Mouse (Mus musculus) embryonic facial prominence, embryonic 12.5 days (tissue): ENCODE measurements at regions not wholly inside any gene's neighbourhood (a gene's known extent, or its start where the extent isn't known, plus 50 kb on each side); places are given as distances from the start of the nearest gene placed in this dataset.

Experiments used
- ATAC-seq: fragments of 200-750 bp; cut with Nextera tagmentation; 2 replicates; pipeline ENCODE4 v1.8.0; 2017; ENCODE audit not compliant: insufficient number of reproducible peaks, insufficient read depth, low FRiP score, low TSS enrichment
- H3K27ac ChIP-seq: fragments of 300-500 bp; sonication (generic); 2 replicates; pipeline ENCODE4 v1.5.1; 2016; ENCODE audit warnings: mild to moderate bottlenecking
- H3K27me3 ChIP-seq: fragments of 300-500 bp; sonication (generic); 2 replicates; pipeline ENCODE4 v1.6.1; 2016; ENCODE audit warnings: mild to moderate bottlenecking, moderate library complexity
- H3K36me3 ChIP-seq: fragments of 300-500 bp; sonication (generic); 2 replicates; pipeline ENCODE4 v1.6.1; 2016; ENCODE audit warnings: mild to moderate bottlenecking
- H3K4me1 ChIP-seq: fragments of 300-500 bp; sonication (generic); 2 replicates; pipeline ENCODE4 v1.6.1; 2016
- H3K4me2 ChIP-seq: fragments of 300-500 bp; sonication (generic); replicated peaks from 2 replicates; pipeline ENCODE4 v1.6.1; 2016; ENCODE audit warnings: mild to moderate bottlenecking, moderate library complexity
- H3K4me3 ChIP-seq: fragments of 300-500 bp; sonication (generic); 2 replicates; pipeline ENCODE4 v1.5.1; 2016; ENCODE audit warnings: mild to moderate bottlenecking
- H3K9ac ChIP-seq: fragments of 300-500 bp; sonication (generic); 2 replicates; pipeline ENCODE4 v1.6.1; 2016; ENCODE audit warnings: mild to moderate bottlenecking, moderate library complexity
- H3K9me3 ChIP-seq: fragments of 300-500 bp; sonication (generic); 2 replicates; pipeline ENCODE4 v1.6.1; 2016; ENCODE audit warnings: mild to moderate bottlenecking, moderate library complexity
- WGBS: fragments of 180-500 bp; shearing (Covaris S2); methylation state at CpG from one replicate; pipeline ENCODE4 v1.1.7; 2016; 5-methylcytosine and 5-hydroxymethylcytosine counted together

GRCm38 (mm10) chr5:53381492-53382199 lies 84.3 kb upstream of the Rbpj start:
- no peak for ATAC-seq
- Histone ChIP-seq H3K4me2 (no peak overlapping the region), H3K36me3 (no peaks in the 10 kb centered on the region), H3K27ac (no peak overlapping the region), H3K9ac (no peak overlapping the region), H3K4me3 (no peak overlapping the region), H3K4me1 (peaks cover 35% of the 10 kb centered on the region), H3K9me3 (no peaks in the 10 kb centered on the region), H3K27me3 (no peaks in the 10 kb centered on the region)
- WGBS: 58% methylated on average over 13 of the region's 13 CpGs

- Histone ChIP-seq H3K36me3 (no peaks in the 10 kb centered on the region), H3K9ac (no peak overlapping the region), H3K4me3 (no peak overlapping the region), H3K9me3 (no peaks in the 10 kb centered on the region), H3K4me1 (peaks cover 25% of the 10 kb centered on the region), H3K4me2 (no peak overlapping the region), H3K27me3 (no peaks in the 10 kb centered on the region), H3K27ac (no peak overlapping the region)
- 90% methylated on average over 7 of the region's 7 CpGs for WGBS
- no peak for ATAC-seq
These were observed 81.9 kb upstream of the Rbpj start for GRCm38 (mm10) chr5:53384026-53384425.

- Histone ChIP-seq H3K36me3 (no peaks in the 10 kb centered on the region), H3K9ac (no peak overlapping the region), H3K27ac (no peak overlapping the region), H3K4me3 (no peak overlapping the region), H3K4me2 (no peak overlapping the region), H3K27me3 (no peaks in the 10 kb centered on the region), H3K9me3 (no peaks in the 10 kb centered on the region), H3K4me1 (peaks cover 10% of the 10 kb centered on the region)
- no peak for ATAC-seq
- WGBS: 84% methylated on average over 3 of the region's 3 CpGs
These were observed 80.3 kb upstream of the Rbpj start for GRCm38 (mm10) chr5:53385513-53386148.

GRCm38 (mm10) chr5:53393571-53393970 lies 72.4 kb upstream of the Rbpj start:
- H3K4me2 ChIP-seq: no peak overlapping the region

GRCm38 (mm10) chr5:53394560-53394959 lies 71.4 kb upstream of the Rbpj start:
- no peak overlapping the region for H3K4me2 ChIP-seq
- ATAC-seq: no peak
- no peaks in the 10 kb centered on the region for H3K4me1 ChIP-seq
- no peaks in the 10 kb centered on the region for H3K9me3 ChIP-seq
- 85% methylated on average over 3 of the region's 3 CpGs for WGBS
- no peaks in the 10 kb centered on the region for H3K36me3 ChIP-seq
- no peak overlapping the region for H3K27ac ChIP-seq
- H3K27me3 ChIP-seq: no peaks in the 10 kb centered on the region
- H3K4me3 ChIP-seq: no peak overlapping the region
- no peak overlapping the region for H3K9ac ChIP-seq

More at GRCm38 (mm10) chr5:53393571-53393970, 72.4 kb upstream of the Rbpj start:
- Histone ChIP-seq H3K4me1 (no peaks in the 10 kb centered on the region), H3K27me3 (no peaks in the 10 kb centered on the region), H3K36me3 (no peaks in the 10 kb centered on the region), H3K9ac (no peak overlapping the region), H3K4me3 (no peak overlapping the region), H3K9me3 (no peaks in the 10 kb centered on the region), H3K27ac (no peak overlapping the region)
- 83% methylated on average over 2 of the region's 2 CpGs for WGBS
- ATAC-seq: no peak

GRCm38 (mm10) chr5:53398428-53399058 lies 67.4 kb upstream of the Rbpj start:
- Histone ChIP-seq H3K36me3 (no peaks in the 10 kb centered on the region), H3K4me1 (no peaks in the 10 kb centered on the region), H3K4me3 (no peak overlapping the region), H3K9ac (no peak overlapping the region), H3K4me2 (no peak overlapping the region), H3K9me3 (no peaks in the 10 kb centered on the region), H3K27me3 (no peaks in the 10 kb centered on the region), H3K27ac (no peak overlapping the region)
- ATAC-seq: no peak
- 85% methylated on average over 8 of the region's 8 CpGs for WGBS

- WGBS: 80% methylated on average over 4 of the region's 4 CpGs
- no peaks in the 10 kb centered on the region for H3K36me3 ChIP-seq
- no peaks in the 10 kb centered on the region for H3K27me3 ChIP-seq
- no peak for ATAC-seq
- no peak overlapping the region for H3K9ac ChIP-seq
- no peak overlapping the region for H3K4me2 ChIP-seq
- H3K9me3 ChIP-seq: no peaks in the 10 kb centered on the region
- no peak overlapping the region for H3K27ac ChIP-seq
- H3K4me3 ChIP-seq: no peak overlapping the region
- no peaks in the 10 kb centered on the region for H3K4me1 ChIP-seq
These were observed 64.9 kb upstream of the Rbpj start for GRCm38 (mm10) chr5:53401093-53401492.

GRCm38 (mm10) chr5:53402022-53402421 lies 63.9 kb upstream of the Rbpj start:
- H3K27me3 ChIP-seq: no peaks in the 10 kb centered on the region
- WGBS: 90% methylated on average over 4 of the region's 4 CpGs
- H3K4me1 ChIP-seq: no peaks in the 10 kb centered on the region
- H3K4me2 ChIP-seq: no peak overlapping the region
- ATAC-seq: no peak
- H3K27ac ChIP-seq: no peak overlapping the region
- no peak overlapping the region for H3K4me3 ChIP-seq
- H3K9ac ChIP-seq: no peak overlapping the region
- H3K36me3 ChIP-seq: no peaks in the 10 kb centered on the region
- no peaks in the 10 kb centered on the region for H3K9me3 ChIP-seq

GRCm38 (mm10) chr5:53402619-53403151 lies 63.3 kb upstream of the Rbpj start:
- Histone ChIP-seq H3K4me2 (no peak overlapping the region), H3K27ac (no peak overlapping the region), H3K9me3 (no peaks in the 10 kb centered on the region), H3K4me3 (no peak overlapping the region), H3K36me3 (no peaks in the 10 kb centered on the region), H3K9ac (no peak overlapping the region), H3K27me3 (no peaks in the 10 kb centered on the region), H3K4me1 (no peaks in the 10 kb centered on the region)
- ATAC-seq: no peak
- 86% methylated on average over 9 of the region's 9 CpGs for WGBS

- Histone ChIP-seq H3K27ac (no peak overlapping the region), H3K27me3 (no peaks in the 10 kb centered on the region), H3K4me3 (no peak overlapping the region), H3K4me1 (no peaks in the 10 kb centered on the region), H3K9me3 (no peaks in the 10 kb centered on the region), H3K4me2 (no peak overlapping the region), H3K36me3 (no peaks in the 10 kb centered on the region), H3K9ac (no peak overlapping the region)
- no peak for ATAC-seq
- 84% methylated on average over 5 of the region's 5 CpGs for WGBS
These were observed 60.0 kb upstream of the Rbpj start for GRCm38 (mm10) chr5:53405929-53406328.

- WGBS: 81% methylated on average over 2 of the region's 2 CpGs
- Histone ChIP-seq H3K4me1 (no peaks in the 10 kb centered on the region), H3K36me3 (no peaks in the 10 kb centered on the region), H3K27ac (no peak overlapping the region), H3K4me2 (no peak overlapping the region), H3K27me3 (no peaks in the 10 kb centered on the region), H3K4me3 (no peak overlapping the region), H3K9me3 (no peaks in the 10 kb centered on the region), H3K9ac (no peak overlapping the region)
- ATAC-seq: no peak
These were observed 58.3 kb upstream of the Rbpj start for GRCm38 (mm10) chr5:53407646-53408045.

GRCm38 (mm10) chr5:53408235-53408634 lies 57.7 kb upstream of the Rbpj start:
- no peak for ATAC-seq
- Histone ChIP-seq H3K9ac (no peak overlapping the region), H3K4me1 (no peaks in the 10 kb centered on the region), H3K27ac (no peak overlapping the region), H3K4me3 (no peak overlapping the region), H3K36me3 (no peaks in the 10 kb centered on the region), H3K27me3 (no peaks in the 10 kb centered on the region), H3K4me2 (no peak overlapping the region), H3K9me3 (no peaks in the 10 kb centered on the region)
- 90% methylated on average over 2 of the region's 2 CpGs for WGBS
